ENCODE assay signal across 8 mouse cellular contexts in genomic region chr8:111536978-111537764, GRCm38 (mm10). TPM values are rescaled to one million over a fixed set of nuclear protein-coding genes. Genes with fewer than 3 reads are reported as not detected.
DNase-seq lines count a peak whose midpoint lies in the region; ATAC-seq and TF ChIP-seq lines count a peak whose summit lies in the region.

No protein-coding gene starts in this region.

- H3K79me2 ChIP-seq in liver, adult 2 months (ENCODE audit: control insufficient read depth, insufficient read depth, low read length): peaks cover 27% of the 10 kb centered on the region

- DNase-seq in gastrocnemius, adult 2 months: peak; percentile 57
- no peak for DNase-seq in gastrocnemius, adult 18-20 months (ENCODE audit: low spot score)
- peak; percentile 59 for DNase-seq in embryo, embryonic 10 days (ENCODE audit: low spot score)
- peak; percentile 41 to 56 for DNase-seq in heart, adult 9 months (ENCODE audit: low spot score in 2 of 2)
- peak; percentile 27 for DNase-seq in kidney, adult 9 months
- no peak for DNase-seq in liver, adult 2 months (ENCODE audit: extremely low read depth, low read depth, low spot score)
- peak; percentile 57 for DNase-seq in splenic B cell, adult 2 months (ENCODE audit: low read depth, low spot score)

- H3K4me2 ChIP-seq in midbrain, embryonic 16.5 days (ENCODE audit: low read length): peak overlapping the region; percentile 92

- H3K36me3 ChIP-seq in liver, adult 2 months (ENCODE audit: control insufficient read depth, insufficient read depth, low read length): peaks cover 5% of the 10 kb centered on the region; the same call in 1 of the 2 replicates
- no peaks in the 10 kb centered on the region for H3K36me3 ChIP-seq in midbrain, embryonic 16.5 days (ENCODE audit: control insufficient read depth, insufficient read depth, low read length)
- no peaks in the 10 kb centered on the region for H3K36me3 ChIP-seq in splenic B cell, adult 2 months (ENCODE audit: control insufficient read depth, insufficient read depth, low read length, poor library complexity, severe bottlenecking)

- H3K4me3 ChIP-seq in gastrocnemius, adult 2 months: peak overlapping the region; percentile 94
- H3K4me3 ChIP-seq in liver, adult 2 months (ENCODE audit: insufficient read depth, low read depth, low read length): peak overlapping the region; percentile 67
- H3K4me3 ChIP-seq in midbrain, embryonic 16.5 days (ENCODE audit: low read depth, low read length): peak overlapping the region; percentile 99

- intact Hi-C loops in gastrocnemius, adult 2 months (cut with DNase I): loop anchor here (2.0 kb wide), 1 partner anchor 14 kb away; no protein-coding TSS in a partner anchor

- peak; percentile 53 for ATAC-seq in midbrain, embryonic 16.5 days

- H3K4me1 ChIP-seq in liver, adult 2 months (ENCODE audit: control insufficient read depth, insufficient read depth, low read length): peaks cover 19% of the 10 kb centered on the region
- H3K4me1 ChIP-seq in midbrain, embryonic 16.5 days (ENCODE audit: control insufficient read depth, insufficient read depth, low read length): peaks cover 38% of the 10 kb centered on the region

- H3K27me3 ChIP-seq in liver, adult 2 months (ENCODE audit: control insufficient read depth, insufficient read depth, low read length): no peaks in the 10 kb centered on the region
- no peaks in the 10 kb centered on the region for H3K27me3 ChIP-seq in midbrain, embryonic 16.5 days (ENCODE audit: control insufficient read depth, insufficient read depth, low read depth, low read length)
- no peaks in the 10 kb centered on the region for H3K27me3 ChIP-seq in splenic B cell, adult 2 months (ENCODE audit: control insufficient read depth, insufficient read depth, low read length, poor library complexity, severe bottlenecking)

- TF ChIP-seq CTCF in gastrocnemius, adult 2 months (IDR thresholded peaks at IDR 0.05): no peak
- TF ChIP-seq CTCF in liver, adult 2 months (IDR thresholded peaks at IDR 0.05; ENCODE audit: low read depth, low read length): no peak

- H3K9ac ChIP-seq in liver, adult 2 months (ENCODE audit: low read depth, low read length): peak overlapping the region; percentile 99
- peak overlapping the region; percentile 97 for H3K9ac ChIP-seq in midbrain, embryonic 16.5 days (ENCODE audit: low read depth, low read length)

- H3K27ac ChIP-seq in gastrocnemius, adult 2 months: peak overlapping the region; percentile 95
- peak overlapping the region; percentile 95 for H3K27ac ChIP-seq in liver, adult 2 months (replicated peaks; ENCODE audit: insufficient read depth, low read depth, low read length)
- H3K27ac ChIP-seq in midbrain, embryonic 16.5 days (ENCODE audit: low read length): peak overlapping the region; percentile 96

- H3K9me3 ChIP-seq in midbrain, embryonic 16.5 days (replicated peaks; ENCODE audit: control insufficient read depth, low read length, poor library complexity, severe bottlenecking): no peaks in the 10 kb centered on the region

- no peak for TF ChIP-seq POLR2A in liver, adult 2 months (IDR thresholded peaks at IDR 0.05; ENCODE audit: extremely low read depth, insufficient read depth, low read length)

- WGBS in liver, adult 2 months: 4% methylated on average over 64 of the region's 64 CpGs
- under 1% methylated on average over 54 of the region's 64 CpGs for WGBS in midbrain, embryonic 16.5 days

RNA-seq across cellular contexts. Expression of gene Znrf1, which starts 1.3 kb away (rescaled TPM):
- 10 to 100 TPM; 58.6 to 69.8 TPM for total RNA-seq in gastrocnemius, adult 2 months (2021)
- total RNA-seq in gastrocnemius, adult 18-20 months (2021): 10 to 100 TPM; 59.5 to 67.8 TPM
- 13.8 and 19.9 TPM in 2 replicates for total RNA-seq in liver, adult 2 months (2014; rRNA removed)
- 35.9 and 44.3 TPM in 2 replicates for polyA plus RNA-seq in liver, adult 2 months (2012; rRNA removed)
- 73.2 and 73.4 TPM in 2 replicates for polyA plus RNA-seq in midbrain, embryonic 16.5 days (2015; fragmentation: Nextera tagmentation; extraction: Ambion mirVana)

RNA-seq across cellular contexts. Expression of gene Wdr59, which starts 15.3 kb away (rescaled TPM):
- 1 to 10 TPM; 7.9 to 8.2 TPM for total RNA-seq in gastrocnemius, adult 2 months (2021)
- 1 to 10 TPM; 7.5 to 8.3 TPM for total RNA-seq in gastrocnemius, adult 18-20 months (2021)
- total RNA-seq in liver, adult 2 months (2014; rRNA removed): 4.8 and 5.4 TPM in 2 replicates
- 4.9 and 5.3 TPM in 2 replicates for polyA plus RNA-seq in liver, adult 2 months (2012; rRNA removed)
- polyA plus RNA-seq in midbrain, embryonic 16.5 days (2015; fragmentation: Nextera tagmentation; extraction: Ambion mirVana): 8.0 and 9.1 TPM in 2 replicates

Comparison
In these comparisons a context has a peak if more than half of its experiments do, and no peak if none do; other contexts are left out.
1. DNase-seq: peak in gastrocnemius, adult 2 months (single experiment), embryo, embryonic 10 days (single experiment), heart, adult 9 months (2 of 2), kidney, adult 9 months (single experiment) and splenic B cell, adult 2 months (single experiment); none in gastrocnemius, adult 18-20 months (single experiment) and liver, adult 2 months (single experiment).
2. Peak in every context shown above with its lines, with median percentiles within 50 percentile points of each other: H3K27ac ChIP-seq and H3K4me3 ChIP-seq.